Mouse (Mus musculus) central nervous system, embryonic 18 days (tissue): Measurements from ENCODE around the gene Ncapg. TPM values are rescaled to one million over a fixed set of nuclear protein-coding genes. Genes with fewer than 3 reads are reported as not detected.

Source experiments
- polyA plus RNA-seq: library from polyadenylated mRNA; depleted of rRNA; stranded (reverse); fragments of >200 nt; gene quantifications from 2 replicates; pipeline ENCODE4 v1.2.3, GENCODE M21; 2012; rRNA removed

Ncapg gene
- 5.0 TPM in 2 replicates for polyA plus RNA-seq

DNA sequence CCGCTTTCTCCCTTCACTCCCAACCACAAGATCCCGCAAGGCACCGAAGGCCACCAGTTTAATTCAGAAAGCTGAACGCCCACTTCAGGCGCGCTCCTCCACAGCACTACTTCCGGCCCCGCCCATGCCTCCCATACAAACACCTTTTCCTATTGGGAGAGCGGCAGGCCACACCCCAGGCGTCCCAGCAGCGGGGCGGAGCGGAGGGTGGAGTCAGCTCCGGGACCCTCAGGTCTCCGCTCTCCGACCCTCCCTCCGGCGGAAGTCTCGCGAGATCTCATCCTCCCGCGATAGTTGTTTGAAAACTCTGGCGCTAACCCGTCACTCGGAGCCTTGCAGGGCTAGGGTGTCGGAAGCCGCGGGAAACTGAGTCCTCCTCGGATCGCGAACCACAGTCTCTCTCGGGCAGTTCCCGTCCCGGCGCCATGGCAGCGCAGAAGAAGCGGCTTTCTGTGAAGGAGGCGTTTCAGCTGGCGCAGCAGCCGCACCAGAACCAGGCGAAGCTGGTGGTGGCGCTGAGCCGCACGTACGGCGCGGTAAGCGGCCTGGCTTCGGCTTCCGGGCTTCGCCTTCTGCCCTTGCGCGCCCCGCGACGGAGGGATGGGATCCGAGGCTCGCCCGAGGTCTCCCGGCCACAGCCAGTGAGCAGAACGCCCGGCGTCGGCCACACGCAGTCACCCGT, at the start of gene Ncapg:
Gene Ncapg (plus strand): TSS at position 322 of the 682 bp plus-strand sequence.

DNA sequence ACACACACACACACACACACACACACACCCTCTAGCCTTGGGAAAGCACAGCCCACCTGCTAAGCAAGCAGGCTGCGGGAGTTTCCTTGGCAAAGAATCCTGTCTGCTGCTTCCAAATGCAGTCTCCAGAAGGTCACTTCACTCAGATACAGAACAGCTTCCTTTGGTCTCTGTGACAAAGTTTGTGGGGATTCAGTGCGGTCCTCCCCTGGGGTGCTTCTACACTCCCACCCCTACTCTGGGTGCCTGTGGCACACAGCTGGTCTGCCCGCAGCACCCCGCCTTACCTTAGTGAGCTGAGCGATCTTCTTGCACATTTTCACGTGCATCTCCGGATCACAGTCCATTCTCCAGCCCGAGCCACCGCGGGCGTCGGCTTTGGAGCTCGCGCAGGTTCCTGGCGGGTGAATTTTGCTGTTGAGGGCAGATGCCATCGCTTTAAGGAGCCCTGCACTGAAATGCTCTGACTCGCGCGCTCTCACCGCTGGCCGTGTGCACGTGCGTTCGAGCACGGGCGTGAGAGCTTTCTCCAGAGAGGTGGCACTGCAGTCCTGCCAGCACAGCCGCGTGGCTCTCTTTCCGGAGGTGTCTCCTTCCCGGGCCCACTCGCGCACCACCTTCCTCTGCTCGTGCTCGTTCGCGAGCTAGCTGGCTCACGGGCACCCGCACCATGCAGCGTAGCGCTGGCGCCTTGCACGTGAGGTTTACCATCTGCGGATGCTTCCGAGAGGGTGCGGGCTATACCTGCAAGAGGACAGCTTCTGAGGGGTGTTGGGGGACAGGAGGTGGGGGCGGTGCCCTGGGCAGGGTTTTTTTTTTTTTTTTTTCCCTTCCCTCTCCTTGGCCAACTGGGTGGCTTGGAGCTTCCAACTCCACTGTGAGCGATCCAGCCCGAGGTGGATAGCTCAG, 30.7 kb upstream of the Ncapg start, which contains the start of gene Fam184b:
Gene Fam184b (minus strand): TSS at position 809 of the 909 bp plus-strand sequence.

Other genes with a start within 250 kb of the Ncapg start
- gene Qdpr, start 219.7 kb upstream of the Ncapg start, polyA plus RNA-seq: 75.7 and 83.8 TPM in 2 replicates
- gene Clrn2, start 216.2 kb upstream of the Ncapg start, polyA plus RNA-seq: 0.09 and 0.17 TPM in 2 replicates
- 22.8 and 25.4 TPM in 2 replicates for gene Lap3, start 176.5 kb upstream of the Ncapg start, polyA plus RNA-seq
- gene Med28, start 149.7 kb upstream of the Ncapg start, polyA plus RNA-seq: 161 and 181 TPM in 2 replicates
- gene Fam184b, start 30.3 kb upstream of the Ncapg start, polyA plus RNA-seq: 4.1 and 5.1 TPM in 2 replicates
- 19.7 and 19.9 TPM in 2 replicates for gene Lcorl, start 187.7 kb downstream of the Ncapg start, polyA plus RNA-seq